Mouse (Mus musculus) retina, embryonic 14.5 days (tissue): ENCODE measurements around the gene Gatb.
A peak's percentile ranks its signal among the peaks of the same experiment; 100 is the strongest.

ENCODE experiments used
- DNase-seq: peaks from one replicate; pipeline ENCODE4 v3.0.0-alpha.2; 2015; ENCODE audit warnings: low spot score

Gene Gatb

GRCm38 (mm10) chr3:85594452-85594851 is 20.5 kb downstream of the Gatb start:
- DNase-seq = no peak

DNA sequence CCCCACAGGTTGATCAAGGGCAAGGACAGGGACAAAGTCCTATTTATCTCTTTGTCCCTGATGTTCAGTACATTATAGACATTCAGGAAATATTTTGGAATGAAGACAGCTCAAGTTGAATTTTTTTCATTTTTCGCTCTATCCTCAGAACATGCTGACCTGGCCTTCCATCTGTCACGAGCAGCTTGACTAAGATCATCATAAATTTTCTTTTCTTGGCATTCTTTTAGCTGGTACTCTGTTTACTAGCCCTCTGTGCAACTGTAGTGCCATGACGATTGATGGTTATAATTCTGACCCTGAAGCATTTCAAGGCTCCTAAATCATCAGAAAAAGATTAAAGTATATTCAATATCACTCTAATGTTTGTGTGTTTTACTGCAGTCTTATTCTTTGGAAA is 25.6 kb downstream of the Gatb start:
- no peak for DNase-seq

DNA sequence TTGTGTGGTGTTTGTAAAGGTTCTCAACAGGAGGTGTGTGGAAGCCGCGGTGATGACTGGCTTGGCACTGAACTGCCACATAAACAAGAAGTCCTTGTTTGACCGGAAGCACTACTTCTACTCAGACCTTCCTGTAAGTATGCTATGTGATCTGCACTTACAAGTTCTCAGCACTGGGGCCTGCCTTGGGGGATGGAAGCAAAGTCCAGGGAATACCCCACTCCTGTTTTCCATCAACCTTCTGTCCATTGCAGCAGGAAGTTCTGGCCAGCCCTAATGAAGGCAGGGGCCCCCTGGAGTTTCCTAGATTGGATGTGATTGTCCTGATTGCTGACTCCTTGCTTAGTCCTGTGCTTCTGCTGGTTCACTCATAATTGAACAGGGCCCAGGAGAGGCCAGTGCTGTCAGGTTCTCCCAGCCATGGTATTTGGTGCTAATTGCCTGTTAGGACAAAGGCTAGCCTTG is 28.0 kb downstream of the Gatb start:
- peak; percentile 83 for DNase-seq

DNA sequence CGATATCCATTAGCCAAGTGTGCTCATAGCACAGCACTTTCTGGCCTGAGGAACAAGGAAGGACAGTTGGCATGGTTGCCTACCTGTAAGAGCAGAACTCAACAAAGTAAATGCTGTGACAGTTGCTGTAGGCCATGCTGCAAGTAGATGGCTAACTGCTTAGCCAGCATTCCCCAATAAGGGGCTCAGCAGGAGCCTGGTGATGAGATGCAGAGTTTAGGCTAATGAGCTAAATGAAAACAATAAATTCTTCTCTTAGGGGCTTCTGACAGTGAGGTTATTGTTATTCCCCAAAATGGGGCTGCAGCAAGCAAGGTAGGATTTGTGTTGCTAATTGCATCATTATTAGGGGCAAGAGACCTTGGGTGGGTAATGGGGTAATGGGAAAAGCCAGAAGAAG is 29.9 kb downstream of the Gatb start:
- DNase-seq = peak; percentile 43

DNA sequence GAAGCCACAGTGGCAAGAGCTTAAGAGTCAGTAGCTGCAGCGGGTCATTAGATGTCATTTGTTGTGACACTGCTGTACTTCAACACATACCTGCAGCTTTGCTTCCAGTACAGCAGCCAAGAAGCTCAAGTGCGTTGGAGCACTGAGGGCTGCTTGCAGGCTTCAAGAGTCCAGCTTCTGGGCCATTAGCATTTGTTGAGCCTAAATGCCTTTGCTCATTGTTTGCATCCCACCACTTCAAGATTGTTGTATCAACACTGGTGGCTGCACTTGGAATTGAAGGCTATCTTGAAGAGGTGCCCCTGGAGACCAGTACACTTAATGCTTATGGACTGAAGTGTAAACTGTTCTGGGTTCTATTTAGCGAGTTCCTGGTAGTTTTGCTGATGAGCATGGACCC is 33.0 kb downstream of the Gatb start:
- no peak for DNase-seq

GRCm38 (mm10) chr3:85607753-85608152 is 33.8 kb downstream of the Gatb start:
- DNase-seq = no peak

DNA sequence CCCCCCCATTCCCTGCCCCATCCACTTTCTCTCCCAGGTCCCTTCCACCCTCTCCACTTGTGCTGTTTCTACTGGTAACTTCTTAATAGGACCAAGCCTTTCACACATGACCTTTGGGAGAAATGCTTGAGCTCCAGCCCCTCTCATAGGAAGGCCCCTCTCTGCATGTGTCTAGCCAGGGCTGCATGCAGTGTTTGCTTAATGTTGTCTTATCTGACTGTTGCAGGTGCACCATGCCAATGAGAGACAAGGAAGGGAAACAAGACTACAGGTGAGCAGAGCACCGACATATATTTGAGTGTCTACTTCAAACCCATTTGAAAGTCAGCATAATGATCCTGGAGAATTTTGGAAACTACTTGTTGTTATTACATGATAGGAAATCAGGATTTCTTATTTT is 42.5 kb downstream of the Gatb start:
- no peak for DNase-seq

- peak; percentile 8 for DNase-seq
These were observed 45.0 kb downstream of the Gatb start for GRCm38 (mm10) chr3:85618885-85619284.

GRCm38 (mm10) chr3:85619345-85619744 is 45.4 kb downstream of the Gatb start:
- DNase-seq = no peak

- DNase-seq = no peak
These were observed 45.8 kb downstream of the Gatb start for GRCm38 (mm10) chr3:85619751-85620150.

DNA sequence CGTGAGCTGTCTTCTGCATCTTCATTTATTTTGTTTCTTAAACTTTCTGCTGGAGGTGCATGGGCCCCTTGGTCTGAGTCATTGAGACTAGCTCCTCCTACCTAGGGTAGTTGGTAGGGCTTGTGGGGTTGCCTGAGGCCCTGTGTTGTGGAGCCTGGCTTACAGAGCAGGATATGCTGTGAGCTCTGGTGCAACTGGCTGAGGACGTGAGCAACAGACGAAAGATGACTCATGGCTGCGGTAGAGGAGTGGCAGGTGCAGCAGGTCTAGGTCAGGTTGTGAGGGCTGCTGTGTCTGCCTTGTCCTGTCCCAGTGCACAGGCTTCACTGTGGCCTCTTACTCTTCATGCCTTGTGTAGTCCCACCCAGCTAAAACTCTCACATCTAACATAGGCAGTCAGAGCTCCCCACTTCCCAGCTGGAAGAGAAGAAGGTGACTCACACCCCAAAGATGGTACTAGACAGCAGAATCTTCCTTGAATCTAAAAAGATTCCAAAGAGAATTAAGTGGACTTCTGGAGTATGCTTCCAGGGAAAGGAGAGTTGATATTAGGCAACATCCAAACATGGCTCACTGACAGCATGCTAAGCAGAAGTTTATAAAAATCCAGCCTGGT is 56.1 kb downstream of the Gatb start:
- no peak for DNase-seq

DNA sequence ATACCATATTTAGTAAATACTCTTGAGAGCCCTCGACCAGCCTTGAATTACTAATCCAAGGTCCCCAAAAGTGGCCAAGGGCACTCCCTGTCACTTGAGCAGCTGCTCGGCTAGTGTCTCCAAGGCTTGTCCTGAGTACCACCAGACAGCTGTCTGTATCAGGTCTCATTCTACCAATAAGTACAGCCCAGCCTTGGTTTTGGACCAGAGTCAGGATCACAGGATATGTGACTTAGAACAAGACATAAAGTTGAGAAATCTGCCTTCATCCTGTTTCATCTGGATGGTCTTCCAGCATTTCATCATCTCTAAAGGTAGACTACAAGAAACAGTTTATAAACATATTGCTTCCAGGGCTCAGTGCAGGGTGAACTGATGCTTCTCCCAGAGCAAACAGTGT is 59.8 kb downstream of the Gatb start:
- DNase-seq = no peak

GRCm38 (mm10) chr3:85634389-85635125 is 60.6 kb downstream of the Gatb start:
- DNase-seq = no peak

DNA sequence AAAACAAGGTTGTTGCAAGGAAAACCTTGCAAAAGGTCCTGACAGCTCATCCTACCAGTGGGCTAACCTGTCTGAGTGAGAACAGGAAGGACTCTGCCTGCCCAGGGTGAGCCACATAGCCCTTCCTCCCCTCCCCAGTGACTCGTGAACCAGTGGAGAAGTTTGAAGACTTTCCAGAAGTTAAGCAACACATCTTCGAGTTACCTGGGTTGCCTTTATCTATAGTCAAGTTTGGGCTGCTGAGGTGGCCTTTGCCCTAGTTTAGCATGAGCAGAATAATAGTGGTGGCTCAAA is 61.2 kb downstream of the Gatb start:
- DNase-seq = no peak

DNA sequence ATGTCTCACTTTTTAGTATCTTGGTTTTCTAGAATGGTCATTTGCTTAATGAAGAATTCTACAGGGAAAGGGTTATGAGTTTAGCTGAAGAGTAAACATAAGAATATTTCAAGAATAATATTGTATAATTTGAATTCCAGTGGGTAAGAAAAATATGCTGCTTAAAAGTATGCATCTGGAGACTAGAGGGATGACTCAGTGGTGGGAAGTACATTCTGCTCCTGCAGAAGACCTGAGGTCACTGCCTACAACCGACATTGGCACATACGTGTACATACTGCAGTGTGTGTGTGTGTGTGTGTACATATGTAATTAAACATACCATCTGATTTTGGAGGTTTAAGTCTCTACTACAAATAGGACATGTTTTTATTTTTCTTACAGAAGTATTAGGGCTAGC is 61.7 kb downstream of the Gatb start:
- DNase-seq = no peak

DNA sequence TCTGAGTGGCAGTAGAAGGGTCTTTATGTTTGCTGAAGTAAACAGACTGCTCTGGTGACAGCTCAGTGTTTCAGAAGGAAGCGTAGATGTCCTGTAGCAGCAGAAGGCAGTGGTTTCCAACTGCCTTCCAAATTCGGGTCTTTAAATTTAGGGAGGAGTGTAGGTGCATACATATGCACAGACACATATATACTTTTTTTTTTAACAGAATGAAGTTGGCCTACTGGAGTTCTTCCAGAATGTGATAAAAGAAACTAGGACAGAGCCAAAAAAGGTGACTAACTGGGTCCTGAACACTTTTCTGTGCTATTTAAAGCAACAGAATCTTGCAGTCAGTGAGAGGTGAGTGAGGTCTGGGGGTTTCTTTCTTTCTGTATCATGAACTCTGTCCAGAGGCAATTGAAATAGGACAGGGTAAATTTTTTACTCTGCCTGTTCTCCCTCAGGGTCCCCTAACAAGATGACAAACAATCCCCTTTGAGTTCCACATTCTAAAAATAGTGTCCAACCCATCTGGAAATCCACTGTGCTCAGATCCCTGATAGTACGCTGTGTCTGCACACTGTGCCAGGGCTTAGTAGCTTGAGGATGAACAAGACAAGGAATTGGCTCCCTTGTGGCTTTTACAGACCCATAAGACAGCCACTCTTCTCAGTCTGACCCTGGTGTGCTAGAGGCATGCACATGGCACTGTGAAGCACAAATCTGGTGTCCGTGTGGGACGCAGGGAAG is 63.0 kb downstream of the Gatb start:
- no peak for DNase-seq

GRCm38 (mm10) chr3:85641751-85642150 is 67.8 kb downstream of the Gatb start:
- no peak for DNase-seq

GRCm38 (mm10) chr3:85644814-85645213 is 70.9 kb downstream of the Gatb start:
- no peak for DNase-seq

GRCm38 (mm10) chr3:85645517-85646004 is 71.6 kb downstream of the Gatb start:
- no peak for DNase-seq

- no peak for DNase-seq
These were observed 75.3 kb downstream of the Gatb start for GRCm38 (mm10) chr3:85649176-85649575.

DNA sequence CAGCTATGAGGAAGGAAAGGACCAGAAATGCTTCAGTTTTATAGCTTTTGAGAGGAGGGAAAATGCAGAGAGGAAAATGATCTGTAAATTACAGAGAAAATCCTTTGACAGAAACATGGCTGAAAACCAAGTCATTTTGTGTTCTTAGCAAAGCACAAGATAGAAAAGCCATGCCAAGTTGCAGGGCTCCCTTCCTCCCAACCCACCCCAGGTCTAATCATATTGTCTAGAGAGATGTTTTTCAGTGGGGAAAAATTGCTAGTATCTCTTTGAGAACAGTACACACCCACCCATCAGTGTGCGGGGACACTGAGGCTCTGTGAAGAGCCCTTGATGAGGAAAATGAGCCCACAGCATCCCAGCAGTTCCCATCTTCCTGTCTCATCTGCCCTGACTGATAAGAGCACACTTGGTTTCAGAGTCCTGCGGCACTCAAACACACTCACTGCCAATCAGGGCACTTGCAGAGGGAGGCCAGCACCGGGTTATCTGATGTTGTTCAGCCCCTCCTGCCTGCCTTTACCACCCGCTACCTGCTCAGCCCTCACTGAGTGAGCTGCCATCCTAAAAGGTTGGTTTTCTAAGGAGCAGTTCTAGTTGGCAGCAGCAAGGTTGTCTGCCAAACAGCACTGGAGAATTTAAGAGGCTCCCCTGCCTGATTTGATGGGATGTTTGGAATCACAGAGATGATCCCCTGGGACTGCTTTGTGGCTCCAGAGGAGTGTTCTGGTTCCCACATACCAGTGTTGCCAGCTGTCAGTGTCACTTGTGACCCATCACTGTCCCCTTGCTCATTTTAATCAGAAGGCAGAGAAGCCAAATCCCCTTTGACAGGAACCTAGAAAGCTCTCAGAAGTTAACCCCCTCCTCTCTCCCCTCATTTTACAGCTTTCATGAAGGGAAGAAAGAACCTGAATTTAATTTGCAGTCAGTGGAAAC is 79.1 kb downstream of the Gatb start:
- DNase-seq = peak; percentile 48

- DNase-seq = no peak
These were observed 81.6 kb downstream of the Gatb start for GRCm38 (mm10) chr3:85655538-85655937.
